Mouse (Mus musculus) kidney, adult 11 months (tissue): ENCODE data around the gene Gm10147.
"Not testable (repeated sequence)": the region's sequence is repeated elsewhere in the genome, so short reads cannot be mapped to it uniquely, and the experiment has no call there.

Source experiments
- DNase-seq: peaks from one replicate; pipeline ENCODE4 v3.0.0; 2022

The Gm10147 gene

DNA sequence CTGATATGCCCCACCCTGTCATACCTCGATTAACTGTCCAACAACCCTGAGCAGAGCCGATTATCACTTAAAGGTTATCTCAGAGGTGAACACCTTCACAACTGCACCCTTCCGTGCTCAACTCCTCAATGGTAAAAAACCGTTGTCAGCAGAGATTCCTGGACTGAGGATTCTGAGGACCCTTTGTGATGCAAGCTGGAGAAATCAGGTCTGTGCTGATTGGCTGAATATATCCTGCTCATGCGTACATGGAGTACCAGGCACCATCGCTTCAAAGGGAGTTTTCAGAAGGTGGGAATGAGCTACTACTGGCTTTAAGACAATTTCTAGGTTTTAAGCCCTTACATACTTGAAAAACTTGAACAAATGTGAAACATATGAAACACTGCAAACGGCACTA is at the start of gene Gm10147:
Gene Gm10147 (minus strand): TSS at position 101 of the 400 bp plus-strand sequence.
- DNase-seq, result not testable (repeated sequence)
